Mouse (Mus musculus): ENCODE measurements around the gene Ano7.

DNA sequence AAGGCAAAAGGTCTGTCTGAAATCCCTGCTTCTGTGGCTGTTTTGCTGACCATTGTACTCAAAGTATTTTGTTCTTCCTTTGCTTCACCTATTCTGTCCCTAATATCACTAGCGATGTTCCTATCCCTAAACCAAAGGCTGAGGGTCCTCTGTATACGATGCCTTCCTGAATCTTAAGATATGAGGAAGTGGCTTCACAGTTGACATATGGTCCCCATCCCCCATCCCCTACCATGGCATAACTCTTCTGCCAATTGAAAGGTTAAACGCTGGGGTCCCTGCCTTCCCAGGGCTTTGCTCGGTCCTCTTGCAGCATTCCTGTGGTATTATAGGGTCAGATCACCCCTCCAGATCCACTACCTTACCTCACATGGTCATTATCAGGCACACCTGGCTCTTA is 29.7 kb downstream of the Ano7 start:
- TF ChIP-seq TCF12 (IDR thresholded peaks at IDR 0.05; ENCODE audit: insufficient read depth, poor library complexity, severe bottlenecking) (no peak), POLR2A (IDR thresholded peaks at IDR 0.05; ENCODE audit: insufficient read length, low read depth) (no peak), USF1 (IDR thresholded peaks at IDR 0.05; ENCODE audit: low read depth) (no peak), POLR2AphosphoS2 (IDR thresholded peaks at IDR 0.05; ENCODE audit: insufficient read length, low read depth) (no peak)
